Mouse (Mus musculus): Measurements from ENCODE around the gene Pex1. TPM values are rescaled to one million over a fixed set of nuclear protein-coding genes. Genes with fewer than 3 reads are reported as not detected.
"Not testable (repeated sequence)": the region's sequence is repeated elsewhere in the genome, so short reads cannot be mapped to it uniquely, and the experiment has no call there.

Gene Pex1
- polyA plus RNA-seq, 1 experiment, result 4.2 TPM

GRCm38 (mm10) chr5:3609241-3609640, 13.4 kb downstream of the Pex1 start:
- Histone ChIP-seq H3K27me3 (ENCODE audit: control insufficient read depth, insufficient read depth, insufficient read length) (no peaks in the 10 kb centered on the region), H3K79me2 (ENCODE audit: control insufficient read depth, insufficient read depth) (no peaks in the 10 kb centered on the region), H3K4me3 (no peak overlapping the region), H3K4me2 (ENCODE audit: low read depth) (no peak overlapping the region), H3K36me3 (ENCODE audit: control insufficient read depth, insufficient read depth) (peaks cover 18% of the 10 kb centered on the region), H3ac (ENCODE audit: control insufficient read depth, insufficient read length) (no peak overlapping the region)
- TF ChIP-seq MAX (IDR thresholded peaks at IDR 0.05; ENCODE audit: low read depth), result no peak
- no peak for TF ChIP-seq MYOG (IDR thresholded peaks at IDR 0.05; ENCODE audit: control insufficient read depth in 1 of 3, insufficient read depth in 1 of 3, insufficient read length in 2 of 3, low read depth in 2 of 3)
- TF ChIP-seq TCF12 (IDR thresholded peaks at IDR 0.05; ENCODE audit: insufficient read depth, poor library complexity, severe bottlenecking), result no peak
- no peak for TF ChIP-seq TCF3 (IDR thresholded peaks at IDR 0.05; ENCODE audit: insufficient read length, low read depth)
- TF ChIP-seq SRF (IDR thresholded peaks at IDR 0.05; ENCODE audit: control insufficient read depth, insufficient read length, low read depth), result no peak

GRCm38 (mm10) chr5:3611835-3612234, 16.0 kb downstream of the Pex1 start:
- H3K4me2 ChIP-seq (ENCODE audit: low read depth); H3K79me2 ChIP-seq (ENCODE audit: control insufficient read depth, insufficient read depth); H3K36me3 ChIP-seq (ENCODE audit: control insufficient read depth, insufficient read depth); H3K4me3 ChIP-seq; H3ac ChIP-seq (ENCODE audit: control insufficient read depth, insufficient read length); H3K27me3 ChIP-seq (ENCODE audit: control insufficient read depth, insufficient read depth, insufficient read length): not testable (repeated sequence)

GRCm38 (mm10) chr5:3620486-3620885, 24.6 kb downstream of the Pex1 start:
- Histone ChIP-seq H3ac (ENCODE audit: control insufficient read depth, insufficient read length) (no peak overlapping the region), H3K36me3 (ENCODE audit: control insufficient read depth, insufficient read depth) (peaks cover 6% of the 10 kb centered on the region), H3K79me2 (ENCODE audit: control insufficient read depth, insufficient read depth) (no peaks in the 10 kb centered on the region), H3K4me2 (ENCODE audit: low read depth) (no peak overlapping the region), H3K4me3 (no peak overlapping the region), H3K27me3 (ENCODE audit: control insufficient read depth, insufficient read depth, insufficient read length) (no peaks in the 10 kb centered on the region)
- TF ChIP-seq POLR2A (IDR thresholded peaks at IDR 0.05; ENCODE audit: insufficient read length, low read depth) (no peak), SRF (IDR thresholded peaks at IDR 0.05; ENCODE audit: control insufficient read depth, insufficient read length, low read depth) (no peak), MAX (IDR thresholded peaks at IDR 0.05; ENCODE audit: low read depth) (no peak), CEBPB (IDR thresholded peaks at IDR 0.05; ENCODE audit: insufficient read depth, poor library complexity, severe bottlenecking) (no peak), POLR2AphosphoS2 (IDR thresholded peaks at IDR 0.05; ENCODE audit: insufficient read length, low read depth) (no peak), E2F4 (IDR thresholded peaks at IDR 0.05; ENCODE audit: insufficient read depth) (no peak), MYOG (IDR thresholded peaks at IDR 0.05; ENCODE audit: control insufficient read depth in 1 of 3, insufficient read depth in 1 of 3, insufficient read length in 2 of 3, low read depth in 2 of 3) (no peak), REST (IDR thresholded peaks at IDR 0.05; ENCODE audit: insufficient read depth, insufficient read length) (no peak), MYOD1 (IDR thresholded peaks at IDR 0.05; ENCODE audit: control insufficient read depth in 1 of 3, insufficient read length in 2 of 3, low read depth in 2 of 3) (no peak), USF1 (IDR thresholded peaks at IDR 0.05; ENCODE audit: low read depth) (no peak), TCF3 (IDR thresholded peaks at IDR 0.05; ENCODE audit: insufficient read length, low read depth) (no peak), TCF12 (IDR thresholded peaks at IDR 0.05; ENCODE audit: insufficient read depth, poor library complexity, severe bottlenecking) (no peak)

GRCm38 (mm10) chr5:3630055-3630454, 34.2 kb downstream of the Pex1 start:
- H3ac ChIP-seq (ENCODE audit: control insufficient read depth, insufficient read length), result no peak overlapping the region
- no peaks in the 10 kb centered on the region for H3K27me3 ChIP-seq (ENCODE audit: control insufficient read depth, insufficient read depth, insufficient read length)
- no peaks in the 10 kb centered on the region for H3K79me2 ChIP-seq (ENCODE audit: control insufficient read depth, insufficient read depth)
- no peak overlapping the region for H3K4me3 ChIP-seq
- H3K36me3 ChIP-seq (ENCODE audit: control insufficient read depth, insufficient read depth), result no peaks in the 10 kb centered on the region
- TF ChIP-seq MYOD1 (IDR thresholded peaks at IDR 0.05; ENCODE audit: control insufficient read depth in 1 of 3, insufficient read length in 2 of 3, low read depth in 2 of 3) (no peak), POLR2AphosphoS2 (IDR thresholded peaks at IDR 0.05; ENCODE audit: insufficient read length, low read depth) (no peak), TCF3 (IDR thresholded peaks at IDR 0.05; ENCODE audit: insufficient read length, low read depth) (no peak), MYOG (IDR thresholded peaks at IDR 0.05; ENCODE audit: control insufficient read depth in 1 of 3, insufficient read depth in 1 of 3, insufficient read length in 2 of 3, low read depth in 2 of 3) (no peak), MAX (IDR thresholded peaks at IDR 0.05; ENCODE audit: low read depth) (no peak), E2F4 (IDR thresholded peaks at IDR 0.05; ENCODE audit: insufficient read depth) (no peak), TCF12 (IDR thresholded peaks at IDR 0.05; ENCODE audit: insufficient read depth, poor library complexity, severe bottlenecking) (no peak), POLR2A (IDR thresholded peaks at IDR 0.05; ENCODE audit: insufficient read length, low read depth) (no peak), REST (IDR thresholded peaks at IDR 0.05; ENCODE audit: insufficient read depth, insufficient read length) (no peak), CEBPB (IDR thresholded peaks at IDR 0.05; ENCODE audit: insufficient read depth, poor library complexity, severe bottlenecking) (no peak), SRF (IDR thresholded peaks at IDR 0.05; ENCODE audit: control insufficient read depth, insufficient read length, low read depth) (no peak), USF1 (IDR thresholded peaks at IDR 0.05; ENCODE audit: low read depth) (no peak)
- no peak overlapping the region for H3K4me2 ChIP-seq (ENCODE audit: low read depth)

GRCm38 (mm10) chr5:3631512-3632271, 35.8 kb downstream of the Pex1 start:
- no peak overlapping the region for H3K4me3 ChIP-seq
- H3K27me3 ChIP-seq (ENCODE audit: control insufficient read depth, insufficient read depth, insufficient read length), result no peaks in the 10 kb centered on the region
- TF ChIP-seq CEBPB (IDR thresholded peaks at IDR 0.05; ENCODE audit: insufficient read depth, poor library complexity, severe bottlenecking) (no peak), TCF3 (IDR thresholded peaks at IDR 0.05; ENCODE audit: insufficient read length, low read depth) (no peak), REST (IDR thresholded peaks at IDR 0.05; ENCODE audit: insufficient read depth, insufficient read length) (no peak), MAX (IDR thresholded peaks at IDR 0.05; ENCODE audit: low read depth) (no peak), E2F4 (IDR thresholded peaks at IDR 0.05; ENCODE audit: insufficient read depth) (no peak), SRF (IDR thresholded peaks at IDR 0.05; ENCODE audit: control insufficient read depth, insufficient read length, low read depth) (no peak), MYOD1 (IDR thresholded peaks at IDR 0.05; ENCODE audit: control insufficient read depth in 1 of 3, insufficient read length in 2 of 3, low read depth in 2 of 3) (no peak), TCF12 (IDR thresholded peaks at IDR 0.05; ENCODE audit: insufficient read depth, poor library complexity, severe bottlenecking) (no peak), MYOG (IDR thresholded peaks at IDR 0.05; ENCODE audit: control insufficient read depth in 1 of 3, insufficient read depth in 1 of 3, insufficient read length in 2 of 3, low read depth in 2 of 3) (no peak)
- H3ac ChIP-seq (ENCODE audit: control insufficient read depth, insufficient read length), result no peak overlapping the region
- H3K79me2 ChIP-seq (ENCODE audit: control insufficient read depth, insufficient read depth), result no peaks in the 10 kb centered on the region
- no peak overlapping the region for H3K4me2 ChIP-seq (ENCODE audit: low read depth)
- H3K36me3 ChIP-seq (ENCODE audit: control insufficient read depth, insufficient read depth), result peaks cover 9% of the 10 kb centered on the region
